Mouse (Mus musculus) neural tube, embryonic 14.5 days (tissue): ENCODE results near the gene Pih1d1. TPM values are rescaled to one million over a fixed set of nuclear protein-coding genes. Genes with fewer than 3 reads are reported as not detected.
A peak's percentile ranks its signal among the peaks of the same experiment; 100 is the strongest.
"Not testable (repeated sequence)": the region's sequence is repeated elsewhere in the genome, so short reads cannot be mapped to it uniquely, and the experiment has no call there.

ENCODE experiments used
- ATAC-seq: fragments of 200-750 bp; cut with Nextera tagmentation; 2 replicates; pipeline ENCODE4 v1.8.0; 2017; ENCODE audit warnings: low read depth, mild to moderate bottlenecking, moderate TSS enrichment, moderate library complexity
- H3K27ac ChIP-seq: fragments of 300-500 bp; sonication (generic); 2 replicates; pipeline ENCODE4 v1.5.1; 2014; ENCODE audit warnings: low read depth, mild to moderate bottlenecking, control low read depth, low read length, moderate library complexity, mixed read lengths
- H3K27me3 ChIP-seq: fragments of 300-500 bp; sonication (generic); 2 replicates; pipeline ENCODE4 v1.6.1; 2014; ENCODE audit warnings: low read length; ENCODE audit not compliant: control insufficient read depth, insufficient read depth
- H3K36me3 ChIP-seq: fragments of 300-500 bp; sonication (generic); 2 replicates; pipeline ENCODE4 v1.6.1; 2014; ENCODE audit warnings: low read length, mixed read lengths; ENCODE audit not compliant: control insufficient read depth, insufficient read depth
- H3K4me1 ChIP-seq: fragments of 300-500 bp; sonication (generic); 2 replicates; pipeline ENCODE4 v1.6.1; 2014; ENCODE audit warnings: low read length; ENCODE audit not compliant: control insufficient read depth, insufficient read depth
- H3K4me2 ChIP-seq: fragments of 300-500 bp; sonication (generic); 2 replicates; pipeline ENCODE4 v1.6.1; 2014; ENCODE audit warnings: mild to moderate bottlenecking, low read depth, low read length, control low read depth
- H3K4me3 ChIP-seq: fragments of 300-500 bp; sonication (generic); 2 replicates; pipeline ENCODE4 v1.5.1; 2014; ENCODE audit warnings: low read depth, low read length, control low read depth, mixed read lengths
- H3K9ac ChIP-seq: fragments of 300-500 bp; sonication (generic); replicated peaks from 2 replicates; pipeline ENCODE4 v1.6.1; 2014; ENCODE audit warnings: low read depth, mild to moderate bottlenecking, control low read depth, low read length, mixed read lengths
- H3K9me3 ChIP-seq: fragments of 300-500 bp; sonication (generic); 2 replicates; pipeline ENCODE4 v1.6.1; 2016; ENCODE audit warnings: low read length; ENCODE audit not compliant: control insufficient read depth
- WGBS: fragments of 180-500 bp; shearing (Covaris S2); extraction: QIAGEN DNeasy Blood & Tissue Kit; methylation state at CpG from one replicate; pipeline ENCODE4 v1.1.7; 2014; 5-methylcytosine and 5-hydroxymethylcytosine counted together
- polyA plus RNA-seq: library from polyadenylated mRNA; unstranded; fragments of >200 nt; fragmentation: Nextera tagmentation; extraction: Ambion mirVana; gene quantifications from 2 replicates; pipeline ENCODE4 v1.2.1, GENCODE M21; 2014

The Pih1d1 gene
- polyA plus RNA-seq, result 90.4 and 91.2 TPM in 2 replicates

DNA sequence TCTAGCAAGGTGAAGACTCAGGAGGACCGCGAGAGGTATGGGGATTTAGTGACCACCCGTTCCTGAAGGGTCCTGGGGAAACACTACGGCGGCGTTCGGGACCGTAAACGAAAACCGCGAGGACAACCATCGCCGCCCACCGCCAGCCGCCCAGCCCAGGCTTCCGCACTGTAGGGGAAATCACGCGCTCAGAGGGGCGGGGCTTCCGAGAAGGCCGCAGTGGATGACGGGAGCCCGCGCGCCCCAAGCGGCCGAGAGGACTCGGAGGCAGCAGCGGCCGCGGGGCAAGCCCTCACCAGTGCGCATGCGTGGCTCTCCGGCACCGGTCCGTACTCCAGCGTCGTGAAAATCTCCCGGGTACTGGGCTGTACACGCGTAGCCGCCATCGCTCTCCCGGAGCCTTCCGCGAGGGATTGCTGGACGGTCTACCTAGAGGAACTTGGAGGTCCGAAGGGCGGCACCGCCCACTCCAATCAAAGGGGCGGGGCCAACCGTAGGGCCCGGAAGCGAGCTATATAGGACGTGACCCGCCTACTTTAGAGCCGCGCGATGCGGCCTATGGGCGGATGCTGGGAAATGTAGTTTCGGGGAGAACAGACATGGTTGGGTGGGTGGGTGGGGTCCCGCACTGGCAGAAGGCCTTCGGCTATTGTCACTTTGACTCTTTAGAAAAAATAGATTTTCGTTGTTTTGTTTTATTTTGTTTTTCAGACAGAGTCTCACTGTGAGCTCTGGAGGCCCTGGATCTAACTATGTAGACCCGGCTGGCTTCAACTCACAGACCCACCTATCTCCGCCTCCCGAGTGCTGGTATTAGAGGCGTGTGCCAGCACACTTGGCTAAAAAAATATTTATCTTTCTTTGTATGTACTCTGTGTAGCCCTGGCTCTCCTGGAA is at the start of gene Pih1d1, which contains the start of gene Aldh16a1:
Pih1d1 (plus strand) TSS at position 208 of the 897 bp plus-strand sequence.
Aldh16a1 (minus strand) TSS at position 489 of the 897 bp plus-strand sequence.
- Histone ChIP-seq H3K4me1 (peaks cover 10% of the 10 kb centered on the region), H3K27ac (peak within 1 kb of the TSS; percentile 92), H3K36me3 (0 out of 2 replicates have a peak, but pooled peaks cover 14% of the 10 kb centered on the region), H3K9me3 (no peaks in the 10 kb centered on the region), H3K27me3 (no peaks in the 10 kb centered on the region), H3K4me3 (peak within 1 kb of the TSS; percentile 56), H3K9ac (peak within 1 kb of the TSS; percentile 47), H3K4me2 (peak within 1 kb of the TSS; percentile 62)
- WGBS, result 4% methylated on average over 69 of the region's 69 CpGs
- ATAC-seq, result peak; percentile 96

DNA sequence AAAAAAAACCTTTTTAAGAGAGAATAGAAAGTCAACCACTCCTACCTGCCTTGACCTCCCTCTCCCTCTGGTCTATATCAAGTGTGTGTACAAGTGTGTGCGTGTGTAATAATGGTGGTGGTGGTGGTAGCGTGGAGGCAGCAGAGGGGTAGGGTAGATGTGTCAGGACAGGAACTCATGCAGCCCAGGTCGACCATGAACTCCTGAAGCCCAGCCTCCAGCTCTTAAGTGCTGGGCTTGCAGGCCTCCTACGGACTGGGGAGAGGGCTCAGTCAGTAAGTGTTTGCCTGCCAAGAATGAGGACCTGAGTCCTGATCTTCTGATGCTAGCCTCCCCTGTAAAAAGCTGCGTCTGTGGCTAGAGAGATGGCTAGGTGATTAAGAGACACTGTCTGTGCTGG is 49.2 kb upstream of the Pih1d1 start:
- WGBS, result 80% methylated on average over 5 of the region's 5 CpGs
- no peak overlapping the region for H3K27ac ChIP-seq
- H3K9ac ChIP-seq, result no peak overlapping the region
- no peaks in the 10 kb centered on the region for H3K9me3 ChIP-seq
- H3K4me1 ChIP-seq, result no peaks in the 10 kb centered on the region
- H3K36me3 ChIP-seq, result no peaks in the 10 kb centered on the region
- no peaks in the 10 kb centered on the region for H3K27me3 ChIP-seq
- no peak overlapping the region for H3K4me2 ChIP-seq
- no peak overlapping the region for H3K4me3 ChIP-seq
- ATAC-seq, result no peak

DNA sequence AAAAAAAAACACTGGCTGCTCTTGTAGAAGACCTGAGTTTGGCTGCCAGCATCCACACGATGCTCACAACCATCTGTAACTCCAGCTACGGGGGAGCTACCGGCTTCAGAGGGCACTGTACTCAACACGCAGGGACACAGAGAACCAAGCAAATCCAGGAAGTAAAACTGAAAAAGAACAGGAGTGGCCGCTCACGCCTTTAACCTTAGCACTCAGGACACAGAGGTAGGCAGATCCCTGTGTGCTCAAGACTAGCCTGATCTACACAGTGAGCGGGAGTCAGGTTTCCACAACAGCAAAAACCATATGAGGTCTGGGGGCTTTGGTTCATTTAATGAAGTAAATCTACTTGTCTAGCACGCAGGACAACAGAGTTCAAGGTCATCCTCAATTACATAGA is 48.6 kb upstream of the Pih1d1 start:
- ATAC-seq, result no peak
- Histone ChIP-seq H3K27me3 (no peaks in the 10 kb centered on the region), H3K4me2 (no peak overlapping the region), H3K4me3 (no peak overlapping the region), H3K9ac (no peak overlapping the region), H3K36me3 (no peaks in the 10 kb centered on the region), H3K27ac (no peak overlapping the region), H3K9me3 (no peaks in the 10 kb centered on the region), H3K4me1 (no peaks in the 10 kb centered on the region)
- WGBS, result 81% methylated on average over 8 of the region's 8 CpGs

DNA sequence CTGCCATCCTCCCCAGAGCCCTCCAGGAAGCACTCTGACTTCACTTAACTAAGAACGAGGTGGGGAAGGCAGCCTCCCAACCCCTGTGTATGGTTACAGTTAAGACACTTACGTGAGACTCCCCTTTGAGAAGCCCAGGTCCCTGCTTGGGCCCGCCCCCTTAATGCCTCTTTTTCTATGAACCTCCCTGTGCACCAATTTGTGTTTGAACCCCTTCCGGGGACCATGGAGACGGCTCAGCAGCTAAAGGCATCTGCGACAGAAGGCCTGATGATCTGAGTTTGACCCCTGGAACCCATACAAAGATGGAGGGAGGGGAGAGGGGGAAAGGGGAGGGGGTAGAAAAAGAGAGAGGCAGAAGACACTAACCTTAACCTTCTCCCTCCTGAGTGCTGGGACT is 47.7 kb upstream of the Pih1d1 start:
- H3K27me3 ChIP-seq, result no peaks in the 10 kb centered on the region
- 19% methylated on average over 6 of the region's 6 CpGs for WGBS
- no peaks in the 10 kb centered on the region for H3K9me3 ChIP-seq
- no peak overlapping the region for H3K27ac ChIP-seq
- no peak for ATAC-seq
- H3K4me3 ChIP-seq, result no peak overlapping the region
- H3K9ac ChIP-seq, result no peak overlapping the region
- H3K4me2 ChIP-seq, result no peak overlapping the region
- no peaks in the 10 kb centered on the region for H3K4me1 ChIP-seq
- H3K36me3 ChIP-seq, result no peaks in the 10 kb centered on the region

DNA sequence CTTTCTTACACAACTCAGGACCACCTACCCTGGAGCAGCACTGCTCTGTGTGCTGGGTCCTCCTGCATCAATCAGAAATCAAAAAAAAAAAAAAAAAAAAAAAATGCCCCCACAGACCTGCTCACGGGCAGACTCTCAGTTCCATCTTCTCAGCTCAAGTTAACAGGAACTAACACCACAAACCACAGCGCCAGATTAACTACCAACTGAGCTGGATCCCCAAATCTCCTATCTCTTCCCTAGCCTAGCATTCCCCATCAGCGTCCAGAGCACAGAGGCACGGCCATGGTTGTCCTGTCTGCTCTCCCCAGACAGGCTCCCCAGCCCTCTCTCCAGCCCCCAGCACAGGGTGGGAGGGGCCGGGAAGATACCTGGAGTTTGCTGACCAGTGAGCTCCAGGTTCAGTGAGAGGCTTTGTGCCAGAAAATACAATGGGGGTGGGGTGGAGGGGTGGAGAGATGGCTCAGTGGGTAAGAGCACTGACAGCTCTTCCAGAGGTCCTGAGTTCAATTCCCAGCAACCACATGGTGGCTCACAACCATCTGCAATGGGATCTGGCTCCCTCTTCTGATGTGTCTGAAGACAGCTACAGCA is 47.0 kb upstream of the Pih1d1 start:
- Histone ChIP-seq H3K36me3 (no peaks in the 10 kb centered on the region), H3K9me3 (no peaks in the 10 kb centered on the region), H3K27ac (no peak overlapping the region), H3K4me2 (no peak overlapping the region), H3K27me3 (no peaks in the 10 kb centered on the region), H3K9ac (no peak overlapping the region), H3K4me3 (no peak overlapping the region), H3K4me1 (no peaks in the 10 kb centered on the region)
- WGBS, result 68% methylated on average over 5 of the region's 5 CpGs
- no peak for ATAC-seq

DNA sequence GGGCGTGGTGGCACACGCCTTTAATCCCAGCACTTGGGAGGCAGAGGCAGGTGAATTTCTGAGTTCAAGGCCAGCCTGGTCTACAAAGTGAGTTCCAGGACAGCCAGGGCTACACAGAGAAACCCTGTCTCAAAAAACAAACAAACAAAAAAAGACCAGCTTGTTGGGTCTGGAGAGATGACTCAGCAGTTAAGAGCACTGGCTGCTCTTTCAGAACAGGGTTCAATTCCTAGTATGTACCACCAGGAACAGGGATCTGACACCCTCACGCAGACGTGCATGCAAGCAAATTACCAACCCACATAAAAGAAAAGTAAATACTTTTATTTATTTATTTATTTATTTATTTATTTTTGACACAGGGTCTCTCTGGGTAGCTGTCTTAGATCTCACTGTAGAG is 44.0 kb upstream of the Pih1d1 start:
- not testable (repeated sequence) for H3K4me2 ChIP-seq, ATAC-seq, H3K4me1 ChIP-seq, H3K4me3 ChIP-seq, H3K9ac ChIP-seq, H3K27me3 ChIP-seq, H3K27ac ChIP-seq, H3K36me3 ChIP-seq, H3K9me3 ChIP-seq
- WGBS, result 87% methylated on average over 4 of the region's 4 CpGs

DNA sequence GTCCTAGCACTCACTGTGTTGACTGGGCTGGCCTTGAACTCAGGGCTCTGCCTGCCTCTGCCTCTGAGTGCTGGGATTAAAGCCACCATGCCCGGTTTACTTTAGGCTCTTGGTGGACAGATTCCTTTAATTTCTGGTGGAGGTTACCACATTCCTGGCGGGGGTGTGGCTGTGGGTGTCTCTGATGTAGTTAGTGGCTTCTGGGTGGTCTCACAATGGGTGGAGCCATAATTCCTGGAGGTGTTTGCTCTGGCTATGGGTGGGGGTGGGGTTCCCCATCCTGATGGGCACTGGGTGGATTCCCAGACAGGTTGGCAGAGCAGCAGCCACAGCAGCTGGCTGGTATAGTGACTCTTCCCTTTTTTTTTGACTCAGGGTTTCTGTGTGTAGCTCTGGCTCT is 42.2 kb upstream of the Pih1d1 start:
- H3K9me3 ChIP-seq, result no peaks in the 10 kb centered on the region
- H3K36me3 ChIP-seq, result no peaks in the 10 kb centered on the region
- H3K4me2 ChIP-seq, result no peak overlapping the region
- H3K27ac ChIP-seq, result no peak overlapping the region
- no peak for ATAC-seq
- H3K4me1 ChIP-seq, result no peaks in the 10 kb centered on the region
- H3K4me3 ChIP-seq, result no peak overlapping the region
- H3K9ac ChIP-seq, result no peak overlapping the region
- WGBS, result 59% methylated on average over 2 of the region's 2 CpGs
- no peaks in the 10 kb centered on the region for H3K27me3 ChIP-seq

DNA sequence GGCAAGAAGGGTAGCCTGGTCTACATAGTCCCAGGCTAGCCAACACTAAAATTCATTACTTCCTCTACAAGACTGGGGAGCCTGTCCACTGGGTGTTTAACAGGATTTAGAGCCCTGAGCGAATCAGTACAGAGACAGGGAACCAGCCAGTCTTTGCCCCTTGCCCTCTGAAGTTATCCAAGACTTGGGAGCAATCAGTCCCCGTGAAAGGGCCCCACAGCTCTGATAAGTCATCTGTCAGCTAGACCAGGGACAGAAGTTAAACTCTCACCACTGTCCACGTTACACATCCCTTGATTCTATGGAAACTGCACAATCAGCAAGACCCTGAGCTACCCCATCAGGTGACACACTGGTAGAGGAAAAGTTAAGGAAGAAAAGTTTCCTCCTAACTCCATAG is 41.6 kb upstream of the Pih1d1 start:
- Histone ChIP-seq H3K27ac (no peak overlapping the region), H3K36me3 (no peaks in the 10 kb centered on the region), H3K9ac (no peak overlapping the region), H3K9me3 (no peaks in the 10 kb centered on the region), H3K4me1 (no peaks in the 10 kb centered on the region), H3K27me3 (no peaks in the 10 kb centered on the region), H3K4me3 (no peak overlapping the region), H3K4me2 (no peak overlapping the region)
- WGBS, result 78% methylated on average over 3 of the region's 3 CpGs
- no peak for ATAC-seq

DNA sequence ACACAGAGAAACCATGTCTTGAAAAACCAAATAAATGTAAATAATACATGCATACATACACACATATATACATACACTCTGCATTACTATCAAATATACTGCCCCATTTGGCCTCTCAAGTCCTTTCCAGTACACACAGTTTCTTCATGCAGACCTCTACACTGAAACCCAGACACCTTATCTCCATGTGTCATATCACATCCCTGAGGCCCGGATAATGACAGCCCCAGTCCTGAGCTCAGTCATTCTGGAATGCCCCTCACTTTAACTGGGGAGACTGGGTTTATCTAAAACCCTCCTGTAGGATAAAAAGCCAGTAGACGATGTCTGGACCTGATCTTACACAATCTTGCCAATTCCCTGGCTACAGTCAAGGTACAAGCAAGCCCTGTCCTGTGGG is 40.6 kb upstream of the Pih1d1 start:
- WGBS, result 87% methylated on average over 2 of the region's 2 CpGs
- Histone ChIP-seq H3K4me3 (no peak overlapping the region), H3K9ac (no peak overlapping the region), H3K4me2 (no peak overlapping the region), H3K36me3 (0 out of 2 replicates have a peak, but pooled peaks cover 4% of the 10 kb centered on the region), H3K27ac (no peak overlapping the region), H3K9me3 (no peaks in the 10 kb centered on the region), H3K27me3 (no peaks in the 10 kb centered on the region), H3K4me1 (no peaks in the 10 kb centered on the region)
- no peak for ATAC-seq
